Mouse (Mus musculus) G1E (cell line): ENCODE results near the gene Nckap5.

ENCODE experiments used
- CTCF ChIP-seq: IDR thresholded peaks from 2 replicates; pipeline ENCODE4 v1.5.1; 2012; ENCODE audit warnings: low read depth, low read length, inconsistent platforms, mixed read lengths
- POLR2AphosphoS5 ChIP-seq: IDR thresholded peaks from 2 replicates; pipeline ENCODE4 v1.6.1; 2012; ENCODE audit warnings: low read depth, low read length, inconsistent platforms; ENCODE audit not compliant: insufficient replicate concordance
- TAL1 ChIP-seq: conservative IDR thresholded peaks from 2 replicates; pipeline ENCODE4 v1.6.1; 2012; ENCODE audit warnings: low read depth, low read length, inconsistent platforms, mixed read lengths

- TF ChIP-seq CTCF, result no peak
- no peak for TF ChIP-seq TAL1
- TF ChIP-seq POLR2AphosphoS5, result no peak
These were observed 282.6 kb downstream of the Nckap5 start for GRCm38 (mm10) chr1:126547979-126548378.
